Mouse (Mus musculus) heart, adult 8-10 months (tissue): Measurements from ENCODE around the gene Myrfl. TPM values are rescaled to one million over a fixed set of nuclear protein-coding genes. Genes with fewer than 3 reads are reported as not detected.

Experiments
- DNase-seq: peaks from one replicate; pipeline ENCODE4 v3.0.0; 2022; ENCODE audit warnings: low spot score
- total RNA-seq, 4 experiments: library from RNA; stranded (reverse); gene quantifications; 2 replicates each; pipeline ENCODE4 v1.2.4; 2022

Gene Myrfl
- total RNA-seq, 4 experiments from 2014 or later: 0.50 to 2.0 (median 1.2) TPM

- DNase-seq: no peak
Measured at GRCm38 (mm10) chr10:116827306-116827705, 69.4 kb downstream of the Myrfl start.

GRCm38 (mm10) chr10:116815311-116816060 lies 81.2 kb downstream of the Myrfl start:
- no peak for DNase-seq

- DNase-seq: no peak
Measured at GRCm38 (mm10) chr10:116813150-116813549, 83.6 kb downstream of the Myrfl start.

GRCm38 (mm10) chr10:116810738-116811137 lies 86.0 kb downstream of the Myrfl start:
- DNase-seq: no peak

GRCm38 (mm10) chr10:116809383-116809782 lies 87.3 kb downstream of the Myrfl start:
- no peak for DNase-seq

GRCm38 (mm10) chr10:116808556-116809353 lies 88.0 kb downstream of the Myrfl start:
- no peak for DNase-seq

- DNase-seq: no peak
Measured at GRCm38 (mm10) chr10:116802178-116802794, 94.4 kb downstream of the Myrfl start.

GRCm38 (mm10) chr10:116801281-116801680 lies 95.4 kb downstream of the Myrfl start:
- no peak for DNase-seq

GRCm38 (mm10) chr10:116796066-116796465 lies 100.7 kb downstream of the Myrfl start:
- DNase-seq: no peak

- DNase-seq: no peak
Measured at GRCm38 (mm10) chr10:116789096-116789495, 107.6 kb downstream of the Myrfl start.

GRCm38 (mm10) chr10:116788431-116788830 lies 108.3 kb downstream of the Myrfl start:
- no peak for DNase-seq

- DNase-seq: no peak
Measured at GRCm38 (mm10) chr10:116784098-116784497, 112.6 kb downstream of the Myrfl start.

- no peak for DNase-seq
Measured at GRCm38 (mm10) chr10:116783020-116783419, 113.7 kb downstream of the Myrfl start.

GRCm38 (mm10) chr10:116777947-116778346 lies 118.8 kb downstream of the Myrfl start:
- DNase-seq: no peak

- DNase-seq: no peak
Measured at GRCm38 (mm10) chr10:116776846-116777245, 119.9 kb downstream of the Myrfl start.

GRCm38 (mm10) chr10:116773846-116774750 lies 122.6 kb downstream of the Myrfl start:
- DNase-seq: peak; percentile 60

- DNase-seq: peak; percentile 77
Measured at GRCm38 (mm10) chr10:116771215-116771935, 125.3 kb downstream of the Myrfl start.

GRCm38 (mm10) chr10:116768642-116769041 lies 128.1 kb downstream of the Myrfl start:
- DNase-seq: peak; percentile 47

GRCm38 (mm10) chr10:116766525-116766924 lies 130.2 kb downstream of the Myrfl start:
- DNase-seq: no peak

- DNase-seq: no peak
Measured at GRCm38 (mm10) chr10:116761476-116762068, 135.1 kb downstream of the Myrfl start.
